Mouse (Mus musculus) CH12.LX (cell line): ENCODE measurements around the gene Pex14. TPM values are rescaled to one million over a fixed set of nuclear protein-coding genes. Genes with fewer than 3 reads are reported as not detected.

Source experiments
- DNase-seq: peaks from one replicate; pipeline ENCODE4 v3.0.0-alpha.2; 2013; ENCODE audit errors: extremely low read depth
- H3K27ac ChIP-seq: 2 replicates; pipeline ENCODE4 v1.5.1; 2012; ENCODE audit warnings: low read depth, mild to moderate bottlenecking, control low read depth, moderate library complexity; ENCODE audit not compliant: insufficient read depth
- H3K27me3 ChIP-seq: replicated peaks from 2 replicates; pipeline ENCODE3; 2012; ENCODE audit warnings: inconsistent platforms
- H3K36me3 ChIP-seq, 2 experiments: replicated peaks in 1 of 2; 2 replicates each; pipeline versions ENCODE3 to v1.6.1; 2012; ENCODE audit warnings: inconsistent platforms in 1 of 2, low read length in 1 of 2, mild to moderate bottlenecking in 1 of 2, mixed read lengths in 1 of 2, moderate library complexity in 1 of 2; ENCODE audit not compliant: control insufficient read depth in 1 of 2, insufficient read depth in 1 of 2
- H3K4me1 ChIP-seq, 2 experiments: 2 replicates each; pipeline ENCODE4 v1.6.1; 2012; ENCODE audit warnings: inconsistent platforms in 1 of 2, moderate library complexity in 1 of 2; ENCODE audit not compliant: insufficient read depth in 2 of 2, control insufficient read depth in 1 of 2
- H3K4me2 ChIP-seq: 2 replicates; pipeline ENCODE4 v1.6.1; 2012; ENCODE audit warnings: low read depth, mild to moderate bottlenecking, control low read depth; ENCODE audit not compliant: poor library complexity, insufficient read depth, severe bottlenecking
- H3K4me3 ChIP-seq, 3 experiments: fragments of 150-350 bp in 1 of 3; sonication (generic) in 1 of 3; replicated peaks in 1 of 3; 2 replicates each; pipeline versions ENCODE3 to v1.5.1; 2011 to 2012; ENCODE audit warnings: low read depth in 2 of 3, low read length in 2 of 3, mild to moderate bottlenecking in 2 of 3, moderate library complexity in 2 of 3, control low read depth in 1 of 3, improper control_type of control experiment in 1 of 3, inconsistent platforms in 1 of 3, mixed read lengths in 1 of 3; ENCODE audit not compliant: poor library complexity in 1 of 3
- H3K79me2 ChIP-seq: replicated peaks from 2 replicates; pipeline ENCODE4 v1.6.1; 2012; ENCODE audit warnings: mild to moderate bottlenecking, moderate library complexity; ENCODE audit not compliant: control insufficient read depth, poor library complexity, insufficient read depth, severe bottlenecking; ENCODE audit errors: extremely low read depth
- H3K9ac ChIP-seq: 2 replicates; pipeline ENCODE4 v1.6.1; 2012; ENCODE audit warnings: low read depth, mild to moderate bottlenecking, control low read depth, moderate library complexity; ENCODE audit not compliant: insufficient read depth
- H3K9me3 ChIP-seq: replicated peaks from 2 replicates; pipeline ENCODE3; 2012; ENCODE audit warnings: low read length, inconsistent platforms, mixed read lengths
- CHD2 ChIP-seq: IDR thresholded peaks from 2 replicates; pipeline ENCODE4 v1.6.1; 2011; ENCODE audit warnings: low read length, improper control_type of control experiment
- CTCF ChIP-seq, 2 experiments: IDR thresholded peaks in 1 of 2; conservative IDR thresholded peaks in 1 of 2; 2 replicates each; pipeline ENCODE4 v1.5.1; 2011 to 2012; ENCODE audit warnings: low read depth in 2 of 2, low read length in 2 of 2, improper control_type of control experiment in 1 of 2, inconsistent platforms in 1 of 2, mild to moderate bottlenecking in 1 of 2, moderate library complexity in 1 of 2
- ELF1 ChIP-seq: IDR thresholded peaks from 2 replicates; pipeline ENCODE4 v1.6.1; 2014; ENCODE audit warnings: low read depth, mild to moderate bottlenecking, inconsistent platforms, low read length, improper control_type of control experiment
- EP300 ChIP-seq: IDR thresholded peaks from 2 replicates; pipeline ENCODE4 v1.6.1; 2011; ENCODE audit warnings: low read length, improper control_type of control experiment
- GABPA ChIP-seq: IDR thresholded peaks from 2 replicates; pipeline ENCODE4 v1.6.1; 2012; ENCODE audit warnings: low read depth, low read length, improper control_type of control experiment, inconsistent platforms; ENCODE audit not compliant: insufficient replicate concordance
- HCFC1 ChIP-seq: IDR thresholded peaks from 2 replicates; pipeline ENCODE4 v1.6.1; 2012; ENCODE audit warnings: low read depth, mild to moderate bottlenecking, inconsistent platforms, low read length, improper control_type of control experiment
- JUND ChIP-seq: conservative IDR thresholded peaks from 2 replicates; pipeline ENCODE4 v1.6.1; 2011; ENCODE audit warnings: low read depth, low read length, improper control_type of control experiment
- KAT2A ChIP-seq: IDR thresholded peaks from 2 replicates; pipeline ENCODE4 v1.6.1; 2012; ENCODE audit warnings: low read length, improper control_type of control experiment, inconsistent platforms; ENCODE audit not compliant: insufficient replicate concordance
- MAFK ChIP-seq: IDR thresholded peaks from 2 replicates; pipeline ENCODE4 v1.6.1; 2011; ENCODE audit warnings: low read length, improper control_type of control experiment; ENCODE audit not compliant: insufficient replicate concordance
- MXI1 ChIP-seq: IDR thresholded peaks from 2 replicates; pipeline ENCODE4 v1.6.1; 2011; ENCODE audit warnings: mild to moderate bottlenecking, low read depth, low read length, improper control_type of control experiment
- MYC ChIP-seq: IDR thresholded peaks from 2 replicates; pipeline ENCODE4 v1.6.1; 2011; ENCODE audit warnings: low read depth, mild to moderate bottlenecking, improper control_type of control experiment, low read length
- NELFE ChIP-seq: IDR thresholded peaks from 2 replicates; pipeline ENCODE4 v1.6.1; 2011; ENCODE audit warnings: low read depth, low read length, improper control_type of control experiment
- NRF1 ChIP-seq: IDR thresholded peaks from 2 replicates; pipeline ENCODE4 v1.6.1; 2014; ENCODE audit warnings: low read depth, mild to moderate bottlenecking, inconsistent platforms, low read length, improper control_type of control experiment, moderate library complexity
- POLR2A ChIP-seq: IDR thresholded peaks from 2 replicates; pipeline ENCODE4 v1.6.1; 2011; ENCODE audit warnings: low read depth, mild to moderate bottlenecking, improper control_type of control experiment, low read length
- RAD21 ChIP-seq: IDR thresholded peaks from 2 replicates; pipeline ENCODE4 v1.6.1; 2011; ENCODE audit warnings: low read depth, mild to moderate bottlenecking, low read length, improper control_type of control experiment, moderate library complexity
- SIN3A ChIP-seq: IDR thresholded peaks from 2 replicates; pipeline ENCODE4 v1.6.1; 2012; ENCODE audit warnings: low read length, improper control_type of control experiment, inconsistent platforms
- USF1 ChIP-seq: IDR thresholded peaks from 2 replicates; pipeline ENCODE4 v1.6.1; 2014; ENCODE audit warnings: low read depth, mild to moderate bottlenecking, inconsistent platforms, low read length, improper control_type of control experiment
- ZMIZ1 ChIP-seq: IDR thresholded peaks from 2 replicates; pipeline ENCODE4 v1.6.1; 2012; ENCODE audit warnings: low read depth, mild to moderate bottlenecking, inconsistent platforms, low read length, improper control_type of control experiment
- dilution Hi-C: fragments of 300-500 bp; cut with MboI; formaldehyde crosslinking; loops from 2 replicates; pipeline ENCODE4 v1.14.3; 2020; ENCODE audit warnings: low sequenced_read_pairs; ENCODE audit not compliant: extremely low pct_unique_long_range_greater_than_20kb, extremely low pct_ligation_motif_present
- in situ Hi-C: fragments of 300-500 bp; cut with MboI; formaldehyde crosslinking; loops from 3 replicates; pipeline ENCODE4 v1.14.3; 2019; ENCODE audit warnings: low sequenced_read_pairs, low pct_ligation_motif_present, low pct_unique_long_range_greater_than_20kb, mixed read lengths
- polyA plus RNA-seq: library from polyadenylated mRNA; unstranded; fragments of >175 nt; gene quantifications from 2 replicates; pipeline ENCODE4 v1.2.1, GENCODE M21; 2012; ENCODE audit warnings: low read depth; ENCODE audit not compliant: insufficient read length
- total RNA-seq, 2 experiments: library from RNA; depleted of rRNA; stranded (reverse); fragments of 300-350 nt in 1 of 2; fragments of >200 nt in 1 of 2; gene quantifications; 2 replicates each; pipeline ENCODE4 v1.2.3; 2012 to 2014

The Pex14 gene
- total and polyA plus RNA-seq, 3 experiments: 48.5 to 67.7 (median 63.6) TPM

GRCm38 (mm10) chr4:149126663-149127062 lies 27.0 kb upstream of the Pex14 start, which contains the start of gene Cort:
TSS of gene Cort (minus strand) at chr4:149126763.
- no peak for DNase-seq
- in situ Hi-C loops (no loop called here), dilution Hi-C loops (no loop called here)
- H3K4me3 ChIP-seq: no peak within 1 kb of the TSS
- H3K4me1 ChIP-seq: peaks cover 0 to 31% of the 10 kb centered on the region in 2 experiments; a peak in 2 of 4 replicates
- H3K9me3 ChIP-seq: no peaks in the 10 kb centered on the region
- no peak within 1 kb of the TSS for H3K9ac ChIP-seq
- H3K27ac ChIP-seq: no peak within 1 kb of the TSS
- H3K4me2 ChIP-seq: no peak within 1 kb of the TSS
- H3K36me3 ChIP-seq: peaks cover 20 to 82% of the 10 kb centered on the region in 2 experiments
- H3K27me3 ChIP-seq: no peaks in the 10 kb centered on the region
- TF ChIP-seq SIN3A: no peak
- TF ChIP-seq GABPA: no peak
- TF ChIP-seq NELFE: no peak
- TF ChIP-seq MYC: no peak
- no peak for TF ChIP-seq MXI1
- TF ChIP-seq CTCF (conservative IDR thresholded peaks at IDR 0.05 in 1 of 2, IDR thresholded peaks at IDR 0.05 in 1 of 2; ENCODE audit: low read depth in 2 of 2, low read length in 2 of 2): no peak
- H3K79me2 ChIP-seq: no peaks in the 10 kb centered on the region

DNA sequence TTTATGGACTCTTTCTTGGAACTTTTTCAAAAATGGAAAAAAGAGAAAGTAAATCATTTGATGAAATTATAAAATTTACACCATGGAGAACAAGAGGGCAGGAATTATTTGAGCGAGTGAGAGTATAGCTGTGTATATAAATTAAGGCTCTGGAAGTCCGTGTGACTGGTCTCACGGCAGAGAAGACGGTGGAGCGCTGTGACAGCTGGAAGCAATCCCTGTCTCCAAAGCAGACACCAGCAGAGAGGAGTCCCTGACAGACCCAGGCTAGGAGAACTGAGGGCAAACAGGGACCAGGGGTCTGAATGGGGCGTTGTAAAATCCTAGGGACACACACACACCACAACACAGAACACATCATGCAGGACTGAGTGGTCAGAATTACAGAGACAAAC lies 26.4 kb upstream of the Pex14 start:
- dilution Hi-C loops: no loop called here
- H3K4me2 ChIP-seq: no peak overlapping the region

GRCm38 (mm10) chr4:149125341-149126114 lies 25.9 kb upstream of the Pex14 start:
- Histone ChIP-seq H3K79me2 (no peaks in the 10 kb centered on the region), H3K9me3 (no peaks in the 10 kb centered on the region), H3K36me3 (peaks cover 19 to 85% of the 10 kb centered on the region in 2 experiments), H3K4me2 (no peak overlapping the region), H3K27ac (no peak overlapping the region), H3K4me1 (peaks cover 0 to 20% of the 10 kb centered on the region in 2 experiments; a peak in 2 of 4 replicates), H3K4me3 (no peak overlapping the region), H3K9ac (no peak overlapping the region), H3K27me3 (no peaks in the 10 kb centered on the region)
- in situ Hi-C loops: no loop called here
- DNase-seq: no peak
- dilution Hi-C loops: no loop called here
- TF ChIP-seq NRF1: no peak
- TF ChIP-seq RAD21: no peak
- TF ChIP-seq NELFE: no peak
- no peak for TF ChIP-seq USF1

More for the DNA sequence above, 26.4 kb upstream of the Pex14 start:
- in situ Hi-C loops: no loop called here
- H3K36me3 ChIP-seq: peaks cover 22 to 85% of the 10 kb centered on the region in 2 experiments
- no peak overlapping the region for H3K4me3 ChIP-seq
- H3K79me2 ChIP-seq: no peaks in the 10 kb centered on the region
- H3K27me3 ChIP-seq: no peaks in the 10 kb centered on the region
- no peaks in the 10 kb centered on the region for H3K9me3 ChIP-seq
- H3K4me1 ChIP-seq: peaks cover 0 to 25% of the 10 kb centered on the region in 2 experiments; a peak in 2 of 4 replicates
- TF ChIP-seq RAD21: no peak
- no peak for TF ChIP-seq EP300
- no peak for TF ChIP-seq NELFE
- no peak for TF ChIP-seq JUND
- TF ChIP-seq CTCF (conservative IDR thresholded peaks at IDR 0.05 in 1 of 2, IDR thresholded peaks at IDR 0.05 in 1 of 2; ENCODE audit: low read depth in 2 of 2, low read length in 2 of 2): no peak
- TF ChIP-seq KAT2A: no peak
- no peak for TF ChIP-seq CHD2
- TF ChIP-seq ZMIZ1: no peak
- TF ChIP-seq USF1: no peak
- TF ChIP-seq ELF1: no peak
- no peak for TF ChIP-seq HCFC1
- TF ChIP-seq SIN3A: no peak
- TF ChIP-seq POLR2A: no peak
- TF ChIP-seq MAFK: no peak
- no peak overlapping the region for H3K27ac ChIP-seq
- no peak for DNase-seq
- no peak overlapping the region for H3K9ac ChIP-seq
